Mouse (Mus musculus): ENCODE results near the gene Cmc4. TPM values are rescaled to one million over a fixed set of nuclear protein-coding genes. Genes with fewer than 3 reads are reported as not detected.

Gene Cmc4
- 17.5 and 18.1 TPM in 2 replicates for polyA plus RNA-seq (2015; fragmentation: Nextera tagmentation; extraction: Ambion mirVana)

DNA sequence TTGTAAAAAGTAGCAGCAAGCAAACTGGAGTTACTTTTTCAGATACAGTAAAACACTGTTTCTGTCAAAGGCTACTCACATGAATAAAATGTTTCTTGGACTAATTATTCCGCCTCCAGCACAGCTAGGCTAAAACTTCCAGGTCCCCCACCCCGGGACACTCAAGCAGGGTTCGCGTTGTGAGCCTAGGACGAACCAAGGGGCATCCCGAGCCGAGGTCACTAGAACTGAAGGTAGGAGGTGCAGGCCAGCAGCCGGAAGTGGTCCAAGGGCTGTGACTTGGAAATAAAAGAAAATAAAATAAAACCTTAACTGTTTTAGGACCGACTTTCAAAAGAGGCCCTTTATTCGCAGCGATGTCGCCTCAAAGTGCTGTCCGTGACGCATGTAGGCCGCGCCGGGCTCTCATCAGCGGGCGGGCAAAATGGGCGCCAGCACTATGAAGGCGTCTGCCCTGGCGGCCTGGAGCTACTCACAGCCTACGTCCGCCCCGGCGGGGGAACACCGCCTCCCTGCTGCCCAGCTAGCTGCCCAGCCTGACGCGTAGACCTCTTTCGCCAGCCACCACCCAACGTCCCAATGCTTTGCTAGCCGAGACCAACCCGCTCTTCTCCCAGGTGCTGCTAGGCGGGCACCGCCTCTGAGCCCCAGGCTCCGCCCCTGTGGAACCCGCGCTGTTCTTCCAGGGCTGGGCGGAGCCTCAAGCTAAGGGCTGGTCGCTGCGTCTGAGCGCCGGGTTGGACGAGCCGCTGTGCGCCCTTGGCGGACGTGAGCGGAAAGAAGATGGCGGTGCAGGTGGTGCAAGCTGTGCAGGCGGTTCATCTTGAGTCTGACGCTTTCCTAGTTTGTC lies at the start of gene Cmc4, which contains the start of the genes Mtcp1 and Brcc3:
Cmc4 (minus strand) TSS at position 649 of the 850 bp plus-strand sequence.
Mtcp1 (minus strand) TSS at position 653 of the 850 bp plus-strand sequence.
Brcc3 (plus strand) TSS at position 693 of the 850 bp plus-strand sequence.
- WGBS, result 19% methylated on average over 52 of the region's 52 CpGs
- peak within 1 kb of the TSS; percentile 62 for H3K4me3 ChIP-seq (ENCODE audit: low read length)
- H3K9ac ChIP-seq (replicated peaks; ENCODE audit: low read length), result peak within 1 kb of the TSS; percentile 73
- H3K9me3 ChIP-seq (ENCODE audit: low read length), result no peaks in the 10 kb centered on the region
- peak within 1 kb of the TSS; percentile 53 for H3K4me2 ChIP-seq (replicated peaks; ENCODE audit: low read depth, low read length)
- peak within 1 kb of the TSS; percentile 93 for H3K27ac ChIP-seq (ENCODE audit: low read length)
- no peaks in the 10 kb centered on the region for H3K27me3 ChIP-seq (ENCODE audit: insufficient read depth, low read length)
- no peaks in the 10 kb centered on the region for H3K4me1 ChIP-seq (ENCODE audit: insufficient read depth, low read length)
- peak; percentile 100 for ATAC-seq (ENCODE audit: low FRiP score, low TSS enrichment)
- no peaks in the 10 kb centered on the region for H3K36me3 ChIP-seq (ENCODE audit: insufficient read depth, low read length)

DNA sequence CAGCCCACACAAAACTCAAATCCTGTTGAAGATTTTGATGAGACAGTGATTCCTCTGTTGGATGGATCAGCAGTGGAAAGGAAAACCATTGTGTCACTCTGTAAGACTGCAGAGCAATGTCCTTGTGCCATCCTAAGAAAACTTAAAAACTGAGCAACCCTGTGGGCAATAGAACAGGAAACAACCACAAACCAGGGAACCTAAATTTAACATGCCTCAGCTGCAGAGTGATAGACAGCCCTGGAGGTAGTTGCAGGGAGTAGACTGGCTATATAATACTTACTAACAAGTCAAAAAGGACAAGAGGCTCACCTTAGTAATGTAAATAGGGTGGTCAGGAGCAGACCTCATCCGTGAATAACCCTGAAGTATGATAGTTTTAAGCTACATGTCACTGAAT lies 38.2 kb upstream of the Cmc4 start:
- Histone ChIP-seq H3K27ac (ENCODE audit: low read length) (no peak overlapping the region), H3K4me2 (replicated peaks; ENCODE audit: low read depth, low read length) (no peak overlapping the region), H3K9me3 (ENCODE audit: low read length) (0 out of 2 replicates have a peak, but pooled peaks cover 2% of the 10 kb centered on the region), H3K27me3 (ENCODE audit: insufficient read depth, low read length) (no peaks in the 10 kb centered on the region), H3K9ac (replicated peaks; ENCODE audit: low read length) (no peak overlapping the region), H3K36me3 (ENCODE audit: insufficient read depth, low read length) (peaks cover 42% of the 10 kb centered on the region), H3K4me1 (ENCODE audit: insufficient read depth, low read length) (no peaks in the 10 kb centered on the region), H3K4me3 (ENCODE audit: low read length) (no peak overlapping the region)
- WGBS, result 74% methylated on average over 1 of the region's 1 CpGs
- ATAC-seq (ENCODE audit: low FRiP score, low TSS enrichment), result no peak

DNA sequence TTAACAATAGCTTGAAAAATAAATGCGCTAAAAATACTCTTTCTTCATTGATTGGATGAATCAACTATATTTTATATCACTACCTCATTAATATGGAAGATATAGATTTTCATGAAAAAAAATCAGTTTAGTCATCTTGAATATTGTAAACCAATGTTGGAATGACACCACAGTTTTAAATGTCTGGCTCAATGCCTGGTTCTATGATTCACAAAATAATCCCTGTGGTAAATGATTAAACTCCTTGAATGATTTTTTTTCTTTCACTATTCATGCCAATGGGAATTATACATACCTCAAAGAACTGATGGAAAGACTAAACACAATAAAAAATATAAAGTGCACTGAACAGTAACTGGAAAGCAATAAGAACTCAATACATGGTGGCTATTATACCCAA lies 6.7 kb downstream of the Cmc4 start:
- ATAC-seq (ENCODE audit: low FRiP score, low TSS enrichment), result no peak
- 74% methylated on average over 1 of the region's 1 CpGs for WGBS
- H3K27me3 ChIP-seq (ENCODE audit: insufficient read depth, low read length), result no peaks in the 10 kb centered on the region
- no peak overlapping the region for H3K9ac ChIP-seq (replicated peaks; ENCODE audit: low read length)
- no peak overlapping the region for H3K27ac ChIP-seq (ENCODE audit: low read length)
- H3K4me2 ChIP-seq (replicated peaks; ENCODE audit: low read depth, low read length), result no peak overlapping the region
- no peaks in the 10 kb centered on the region for H3K4me1 ChIP-seq (ENCODE audit: insufficient read depth, low read length)
- H3K9me3 ChIP-seq (ENCODE audit: low read length), result no peaks in the 10 kb centered on the region
- no peaks in the 10 kb centered on the region for H3K36me3 ChIP-seq (ENCODE audit: insufficient read depth, low read length)
- H3K4me3 ChIP-seq (ENCODE audit: low read length), result no peak overlapping the region

DNA sequence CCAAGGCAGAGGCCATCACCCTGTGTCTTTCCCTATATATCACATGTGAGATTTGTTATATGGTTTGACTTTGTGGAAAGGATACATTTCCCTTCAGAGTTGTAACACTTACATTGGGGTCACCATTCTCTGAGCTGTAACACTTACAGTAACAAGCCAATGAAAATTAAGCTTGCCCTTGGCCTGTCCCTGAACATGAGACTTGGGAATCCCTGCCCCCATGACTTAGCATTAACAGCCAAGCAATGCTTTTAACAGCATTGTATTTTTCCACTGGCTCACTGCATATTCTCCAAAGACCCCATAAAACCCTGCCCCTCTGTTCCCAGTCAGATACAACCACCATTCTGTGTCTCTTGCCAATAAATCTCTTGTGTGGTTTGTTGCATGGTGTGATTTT lies 13.0 kb downstream of the Cmc4 start:
- Histone ChIP-seq H3K36me3 (ENCODE audit: insufficient read depth, low read length) (0 out of 2 replicates have a peak, but pooled peaks cover 6% of the 10 kb centered on the region), H3K9ac (replicated peaks; ENCODE audit: low read length) (no peak overlapping the region), H3K4me3 (ENCODE audit: low read length) (no peak overlapping the region), H3K27ac (ENCODE audit: low read length) (no peak overlapping the region), H3K4me2 (replicated peaks; ENCODE audit: low read depth, low read length) (no peak overlapping the region), H3K27me3 (ENCODE audit: insufficient read depth, low read length) (no peaks in the 10 kb centered on the region), H3K4me1 (ENCODE audit: insufficient read depth, low read length) (no peaks in the 10 kb centered on the region), H3K9me3 (ENCODE audit: low read length) (no peaks in the 10 kb centered on the region)
- no peak for ATAC-seq (ENCODE audit: low FRiP score, low TSS enrichment)

DNA sequence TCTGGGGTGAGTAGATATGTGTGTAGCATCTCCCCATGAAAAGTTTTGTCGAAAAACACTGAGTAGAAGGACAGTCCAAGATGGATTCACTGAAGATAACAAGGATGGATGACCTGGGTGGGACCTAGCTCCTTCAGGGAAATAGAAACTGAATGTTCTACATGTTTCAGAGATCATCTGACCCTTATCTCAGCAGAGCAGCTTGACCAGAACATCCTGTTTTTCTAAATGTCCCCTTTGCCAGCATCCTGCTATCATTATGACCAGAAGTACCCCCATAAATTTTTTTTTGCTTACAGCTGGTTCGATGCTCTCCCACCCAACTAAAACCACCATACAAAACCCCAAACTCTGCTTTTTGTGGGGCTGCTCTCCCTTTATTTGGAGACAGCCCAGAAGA lies 13.7 kb downstream of the Cmc4 start:
- Histone ChIP-seq H3K27me3 (ENCODE audit: insufficient read depth, low read length) (no peaks in the 10 kb centered on the region), H3K9ac (replicated peaks; ENCODE audit: low read length) (no peak overlapping the region), H3K4me1 (ENCODE audit: insufficient read depth, low read length) (no peaks in the 10 kb centered on the region), H3K4me2 (replicated peaks; ENCODE audit: low read depth, low read length) (no peak overlapping the region), H3K27ac (ENCODE audit: low read length) (no peak overlapping the region), H3K9me3 (ENCODE audit: low read length) (no peaks in the 10 kb centered on the region), H3K36me3 (ENCODE audit: insufficient read depth, low read length) (0 out of 2 replicates have a peak, but pooled peaks cover 6% of the 10 kb centered on the region), H3K4me3 (ENCODE audit: low read length) (no peak overlapping the region)
- whole genome bisulfite sequencing, result 75% methylated on average over 2 of the region's 2 CpGs
- ATAC-seq (ENCODE audit: low FRiP score, low TSS enrichment), result no peak

DNA sequence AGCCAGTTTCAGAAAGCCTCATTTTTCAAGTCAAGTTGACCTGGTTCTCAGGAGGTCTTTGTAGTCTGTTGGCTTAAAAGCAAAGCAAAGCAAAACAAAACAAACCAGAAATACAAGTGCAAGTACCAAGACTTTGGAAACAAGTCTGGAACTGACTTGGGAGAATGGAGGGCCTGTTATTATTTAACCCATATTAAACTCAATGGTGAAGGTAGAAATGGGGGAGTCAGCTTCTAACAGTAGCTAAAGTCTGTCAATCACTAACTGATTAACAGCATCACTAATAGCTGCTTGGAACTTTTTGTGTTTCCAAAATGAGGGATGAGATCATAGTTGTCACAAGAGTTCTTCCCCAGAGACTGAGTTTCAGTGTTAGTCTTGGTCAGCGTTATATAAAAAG lies 16.9 kb downstream of the Cmc4 start:
- no peaks in the 10 kb centered on the region for H3K27me3 ChIP-seq (ENCODE audit: insufficient read depth, low read length)

DNA sequence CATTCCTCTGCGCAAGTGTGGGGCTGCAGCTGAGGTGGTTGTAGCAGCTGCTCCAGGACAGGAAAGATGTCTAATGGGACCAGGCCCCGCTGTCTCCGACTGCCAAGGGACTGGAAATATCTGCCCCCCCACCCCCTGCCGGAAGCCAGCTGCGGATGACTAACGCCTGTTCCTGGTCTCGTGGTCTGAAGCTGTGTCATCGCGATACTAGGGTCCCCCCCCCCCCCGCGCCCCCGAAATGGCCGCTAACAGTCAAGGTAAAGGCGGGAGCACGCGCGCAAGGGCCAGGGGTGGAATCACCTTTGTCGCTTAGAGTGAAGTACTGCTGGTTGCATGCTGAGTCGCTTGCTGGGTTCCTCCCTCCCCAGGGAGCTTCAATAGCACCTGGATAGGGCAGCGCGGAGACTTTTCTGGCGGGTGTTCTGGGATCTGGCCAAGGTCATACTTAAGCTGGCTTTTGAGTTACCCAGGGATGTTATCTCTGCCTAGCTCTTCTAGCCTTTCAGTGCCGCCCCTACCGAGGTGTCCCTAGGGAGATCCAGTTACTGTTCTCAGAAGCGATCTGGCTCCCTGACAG lies 34.1 kb downstream of the Cmc4 start, which contains the start of the genes Fundc2 and F8:
Fundc2 (plus strand) TSS at position 205 of the 577 bp plus-strand sequence.
F8 (minus strand) TSS at position 421 of the 577 bp plus-strand sequence.
- H3K4me2 ChIP-seq (replicated peaks; ENCODE audit: low read depth, low read length), result peak within 1 kb of the TSS; percentile 49
- WGBS, result 15% methylated on average over 20 of the region's 25 CpGs
- ATAC-seq (ENCODE audit: low FRiP score, low TSS enrichment), result peak; percentile 96
- H3K27me3 ChIP-seq (ENCODE audit: insufficient read depth, low read length), result no peaks in the 10 kb centered on the region
- H3K9me3 ChIP-seq (ENCODE audit: low read length), result no peaks in the 10 kb centered on the region
- H3K4me3 ChIP-seq (ENCODE audit: low read length), result peak within 1 kb of the TSS; percentile 59
- H3K36me3 ChIP-seq (ENCODE audit: insufficient read depth, low read length), result no peaks in the 10 kb centered on the region
- peak within 1 kb of the TSS; percentile 78 for H3K27ac ChIP-seq (ENCODE audit: low read length)
- H3K9ac ChIP-seq (replicated peaks; ENCODE audit: low read length), result peak within 1 kb of the TSS; percentile 82
- H3K4me1 ChIP-seq (ENCODE audit: insufficient read depth, low read length), result no peaks in the 10 kb centered on the region

More for the DNA sequence above, 16.9 kb downstream of the Cmc4 start:
- Histone ChIP-seq H3K9me3 (ENCODE audit: low read length) (no peaks in the 10 kb centered on the region), H3K27ac (ENCODE audit: low read length) (no peak overlapping the region), H3K4me3 (ENCODE audit: low read length) (no peak overlapping the region), H3K4me1 (ENCODE audit: insufficient read depth, low read length) (no peaks in the 10 kb centered on the region), H3K36me3 (ENCODE audit: insufficient read depth, low read length) (0 out of 2 replicates have a peak, but pooled peaks cover 6% of the 10 kb centered on the region), H3K9ac (replicated peaks; ENCODE audit: low read length) (no peak overlapping the region), H3K4me2 (replicated peaks; ENCODE audit: low read depth, low read length) (no peak overlapping the region)
- WGBS, result 69% methylated on average over 1 of the region's 1 CpGs
- no peak for ATAC-seq (ENCODE audit: low FRiP score, low TSS enrichment)

DNA sequence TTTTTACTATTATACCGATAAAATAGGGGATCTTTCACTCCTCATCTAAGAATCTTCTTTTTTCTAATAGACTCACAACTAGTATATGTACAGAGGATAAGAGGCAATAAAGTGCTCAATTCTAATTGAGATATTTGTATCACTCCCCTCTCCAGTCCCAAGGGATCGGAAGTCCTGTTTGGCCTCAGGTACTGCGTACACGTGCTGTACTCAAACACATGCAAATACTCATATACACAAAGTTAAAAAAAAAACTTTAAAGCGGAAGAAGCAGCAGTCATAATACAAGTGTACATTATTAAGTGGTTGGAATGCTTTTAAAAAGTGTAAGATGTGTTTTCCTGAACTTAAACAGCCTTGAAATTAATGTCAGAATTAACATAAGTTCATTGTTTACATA lies 34.7 kb downstream of the Cmc4 start:
- H3K4me1 ChIP-seq (ENCODE audit: insufficient read depth, low read length), result no peaks in the 10 kb centered on the region
- H3K9ac ChIP-seq (replicated peaks; ENCODE audit: low read length), result peak overlapping the region; percentile 82; the same call in 1 of the 2 replicates
- 70% methylated on average over 5 of the region's 5 CpGs for WGBS
- H3K27me3 ChIP-seq (ENCODE audit: insufficient read depth, low read length), result no peaks in the 10 kb centered on the region
- peak overlapping the region; percentile 49 for H3K4me2 ChIP-seq (replicated peaks; ENCODE audit: low read depth, low read length)
- H3K36me3 ChIP-seq (ENCODE audit: insufficient read depth, low read length), result no peaks in the 10 kb centered on the region
- H3K27ac ChIP-seq (ENCODE audit: low read length), result no peak overlapping the region
- ATAC-seq (ENCODE audit: low FRiP score, low TSS enrichment), result peak; percentile 31; the same call in 1 of the 2 replicates
- H3K4me3 ChIP-seq (ENCODE audit: low read length), result peak overlapping the region; percentile 59
- no peaks in the 10 kb centered on the region for H3K9me3 ChIP-seq (ENCODE audit: low read length)

DNA sequence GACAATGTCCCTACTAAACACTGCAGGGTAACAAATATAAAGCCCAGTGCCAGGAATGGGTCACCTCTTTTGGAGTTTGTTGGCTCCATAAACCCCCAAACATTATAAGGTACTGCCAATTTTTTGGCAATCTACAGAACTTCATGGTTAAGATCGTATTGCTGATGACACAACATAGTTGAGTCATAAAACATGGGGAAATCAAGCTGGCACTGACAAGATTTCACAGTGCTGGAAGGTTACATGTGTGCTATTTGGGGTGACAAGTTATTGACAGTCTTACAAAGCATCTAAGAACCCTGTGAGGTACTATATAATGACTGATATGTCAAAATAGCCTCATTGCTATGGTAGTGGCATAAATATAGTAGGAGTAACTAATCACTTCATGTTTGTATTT lies 35.2 kb downstream of the Cmc4 start:
- Histone ChIP-seq H3K36me3 (ENCODE audit: insufficient read depth, low read length) (no peaks in the 10 kb centered on the region), H3K27me3 (ENCODE audit: insufficient read depth, low read length) (no peaks in the 10 kb centered on the region), H3K4me3 (ENCODE audit: low read length) (no peak overlapping the region), H3K27ac (ENCODE audit: low read length) (no peak overlapping the region), H3K4me2 (replicated peaks; ENCODE audit: low read depth, low read length) (0 out of 2 replicates have a peak overlapping the region, but pooled peaks have one; percentile 49), H3K9me3 (ENCODE audit: low read length) (no peaks in the 10 kb centered on the region), H3K9ac (replicated peaks; ENCODE audit: low read length) (no peak overlapping the region), H3K4me1 (ENCODE audit: insufficient read depth, low read length) (no peaks in the 10 kb centered on the region)
- WGBS, result 79% methylated on average over 1 of the region's 1 CpGs
- ATAC-seq (ENCODE audit: low FRiP score, low TSS enrichment), result no peak

All from kidney, embryonic 16.5 days (tissue).